Mouse (Mus musculus) hindbrain, embryonic 12.5 days (tissue): ENCODE data around the gene Xpo5. TPM values are rescaled to one million over a fixed set of nuclear protein-coding genes. Genes with fewer than 3 reads are reported as not detected.

ENCODE experiments used
- ATAC-seq: fragments of 200-750 bp; cut with Nextera tagmentation; 2 replicates; pipeline ENCODE4 v1.8.0; 2017; ENCODE audit warnings: moderate TSS enrichment; ENCODE audit not compliant: low FRiP score
- H3K27ac ChIP-seq: fragments of 300-500 bp; sonication (generic); 2 replicates; pipeline ENCODE4 v1.5.1; 2016; ENCODE audit warnings: mild to moderate bottlenecking
- H3K27me3 ChIP-seq: fragments of 300-500 bp; sonication (generic); 2 replicates; pipeline ENCODE4 v1.6.1; 2016; ENCODE audit warnings: mild to moderate bottlenecking
- H3K36me3 ChIP-seq: fragments of 300-500 bp; sonication (generic); 2 replicates; pipeline ENCODE4 v1.6.1; 2016; ENCODE audit warnings: mild to moderate bottlenecking
- H3K4me1 ChIP-seq: fragments of 300-500 bp; sonication (generic); 2 replicates; pipeline ENCODE4 v1.6.1; 2016
- H3K4me2 ChIP-seq: fragments of 300-500 bp; sonication (generic); replicated peaks from 2 replicates; pipeline ENCODE4 v1.6.1; 2016; ENCODE audit warnings: mild to moderate bottlenecking
- H3K4me3 ChIP-seq: fragments of 300-500 bp; sonication (generic); 2 replicates; pipeline ENCODE4 v1.5.1; 2016; ENCODE audit warnings: mild to moderate bottlenecking
- H3K9ac ChIP-seq: fragments of 300-500 bp; sonication (generic); 2 replicates; pipeline ENCODE4 v1.6.1; 2016; ENCODE audit warnings: mild to moderate bottlenecking, moderate library complexity
- H3K9me3 ChIP-seq: fragments of 300-500 bp; sonication (generic); replicated peaks from 2 replicates; pipeline ENCODE4 v1.6.1; 2016; ENCODE audit warnings: mild to moderate bottlenecking
- WGBS: fragments of 180-500 bp; shearing (Covaris S2); methylation state at CpG from one replicate; pipeline ENCODE4 v1.1.7; 2016; 5-methylcytosine and 5-hydroxymethylcytosine counted together
- microRNA counts: library from miRNA; unstranded; fragments of <30 nt; microRNA quantifications from one replicate; lab custom pipeline; 2017
- microRNA-seq: library from miRNA; unstranded; fragments of <30 nt; microRNA quantifications from one replicate; pipeline ENCODE4, GENCODE M21; 2017
- polyA plus RNA-seq: library from polyadenylated mRNA; unstranded; fragments of >200 nt; fragmentation: Nextera tagmentation; extraction: Ambion mirVana; gene quantifications from 2 replicates; pipeline ENCODE4 v1.2.1, GENCODE M21; 2016

The Xpo5 gene
- polyA plus RNA-seq, 1 experiment from 2014 or later = 58.3 TPM

DNA sequence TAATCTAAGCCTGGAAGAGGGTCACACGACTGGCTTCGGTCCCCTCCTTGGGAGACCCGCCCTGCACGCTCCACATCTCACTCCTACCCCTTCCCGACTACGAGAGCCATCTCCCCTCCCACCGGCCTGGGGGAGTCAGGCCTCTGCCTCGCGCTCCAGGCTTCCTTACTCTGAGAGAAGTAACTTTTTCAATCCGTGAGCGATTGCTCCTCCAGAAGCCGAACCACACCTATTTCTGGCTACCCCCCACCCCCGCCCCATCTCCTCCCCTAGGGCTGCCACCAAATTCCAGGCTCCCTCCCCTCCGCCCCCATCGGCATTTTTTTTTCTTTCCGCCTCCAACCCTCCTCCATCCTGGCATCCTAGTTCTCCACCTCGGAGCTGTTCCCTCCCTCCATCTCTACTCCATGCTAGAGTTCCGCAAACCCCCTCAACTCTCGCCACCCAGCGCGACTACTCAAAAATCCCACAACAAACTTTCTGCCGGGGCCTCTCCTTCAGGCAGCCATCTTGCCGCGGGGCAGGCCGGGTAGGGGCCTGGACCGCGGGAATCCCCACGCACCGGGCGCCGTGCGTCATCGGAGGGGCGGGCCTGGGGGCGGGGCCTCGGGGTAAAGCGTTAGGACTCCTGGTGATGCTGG is 80.0 kb downstream of the Xpo5 start, which contains the start of gene Tjap1:
Gene Tjap1 (minus strand): TSS at position 544 of the 641 bp plus-strand sequence.
- under 1% methylated on average over 36 of the region's 37 CpGs for WGBS

DNA sequence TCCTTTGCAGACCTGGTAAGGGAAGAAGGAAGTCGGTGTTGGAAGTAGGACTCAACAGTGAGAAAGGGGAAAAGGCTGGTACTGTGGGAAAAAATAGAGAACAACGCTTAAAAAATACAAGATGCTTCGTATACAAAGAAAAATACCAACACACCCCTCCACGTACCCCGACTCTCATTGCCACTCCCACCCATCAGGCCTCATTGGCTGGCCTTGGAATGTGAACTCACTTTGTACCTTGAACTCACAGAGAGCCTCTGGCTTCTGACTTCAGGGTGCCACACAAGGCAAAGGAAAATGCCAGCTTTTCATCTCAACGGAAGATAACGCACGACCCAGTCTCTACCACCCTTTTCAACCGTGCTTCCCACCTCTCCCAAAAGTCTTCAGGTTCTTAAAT is 80.6 kb downstream of the Xpo5 start:
- Histone ChIP-seq H3K36me3 (peaks cover 17% of the 10 kb centered on the region; the same call in 1 of the 2 replicates), H3K4me3 (peak overlapping the region; percentile 65), H3K9ac (no peak overlapping the region), H3K4me2 (peak overlapping the region; percentile 94), H3K4me1 (peaks cover 24% of the 10 kb centered on the region), H3K9me3 (no peaks in the 10 kb centered on the region), H3K27me3 (no peaks in the 10 kb centered on the region), H3K27ac (0 out of 2 replicates have a peak overlapping the region, but pooled peaks have one; percentile 58)
- ATAC-seq = no peak; the same call in 1 of the 2 replicates
- WGBS = 29% methylated on average over 9 of the region's 9 CpGs

More for the DNA sequence above, 80.0 kb downstream of the Xpo5 start, which contains the start of gene Tjap1:
- H3K9me3 ChIP-seq = no peaks in the 10 kb centered on the region
- no peaks in the 10 kb centered on the region for H3K27me3 ChIP-seq
- peak within 1 kb of the TSS; percentile 94 for H3K4me2 ChIP-seq
- H3K27ac ChIP-seq = peak within 1 kb of the TSS; percentile 58
- H3K36me3 ChIP-seq = peaks cover 19% of the 10 kb centered on the region
- ATAC-seq = peak; percentile 96
- peak within 1 kb of the TSS; percentile 77 for H3K9ac ChIP-seq
- peak within 1 kb of the TSS; percentile 65 for H3K4me3 ChIP-seq
- H3K4me1 ChIP-seq = peaks cover 23% of the 10 kb centered on the region

DNA sequence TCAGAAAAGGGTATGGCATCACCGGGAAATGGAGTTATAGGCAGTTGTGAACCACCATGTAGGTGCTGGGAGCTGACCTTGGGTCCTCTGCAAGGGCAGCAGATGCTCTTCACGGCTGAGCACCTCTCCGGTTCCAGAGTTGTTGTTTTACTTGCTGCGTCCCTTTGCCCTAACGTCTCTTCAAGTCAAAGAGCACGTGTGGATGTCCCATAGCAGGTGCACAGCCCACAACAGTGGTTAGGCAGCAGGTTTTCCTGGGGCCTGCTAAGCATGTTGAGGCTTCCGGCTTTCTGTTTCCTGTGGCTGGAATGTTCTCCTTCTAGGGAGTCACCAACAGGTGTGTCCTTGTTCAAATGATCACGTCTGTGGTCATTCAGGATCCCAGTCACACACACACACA is 81.3 kb downstream of the Xpo5 start:
- Histone ChIP-seq H3K4me2 (no peak overlapping the region), H3K27me3 (no peaks in the 10 kb centered on the region), H3K4me1 (peaks cover 22% of the 10 kb centered on the region), H3K27ac (no peak overlapping the region), H3K9me3 (no peaks in the 10 kb centered on the region), H3K9ac (no peak overlapping the region), H3K4me3 (no peak overlapping the region), H3K36me3 (peaks cover 10% of the 10 kb centered on the region; the same call in 1 of the 2 replicates)
- no peak for ATAC-seq
- WGBS = 86% methylated on average over 8 of the region's 8 CpGs

GRCm38 (mm10) chr17:46284653-46285052 is 82.1 kb downstream of the Xpo5 start:
- H3K27me3 ChIP-seq = no peaks in the 10 kb centered on the region
- H3K4me1 ChIP-seq = peaks cover 22% of the 10 kb centered on the region
- ATAC-seq = no peak
- no peak overlapping the region for H3K4me2 ChIP-seq
- no peaks in the 10 kb centered on the region for H3K9me3 ChIP-seq
- peaks cover 3% of the 10 kb centered on the region; the same call in 1 of the 2 replicates for H3K36me3 ChIP-seq
- H3K27ac ChIP-seq = no peak overlapping the region
- no peak overlapping the region; the same call in 1 of the 2 replicates for H3K9ac ChIP-seq
- H3K4me3 ChIP-seq = no peak overlapping the region
- 48% methylated on average over 7 of the region's 7 CpGs for WGBS

GRCm38 (mm10) chr17:46285407-46285806 is 82.8 kb downstream of the Xpo5 start:
- Histone ChIP-seq H3K4me3 (no peak overlapping the region), H3K27ac (no peak overlapping the region), H3K4me2 (no peak overlapping the region), H3K4me1 (peaks cover 22% of the 10 kb centered on the region), H3K9me3 (no peaks in the 10 kb centered on the region), H3K9ac (no peak overlapping the region), H3K36me3 (no peaks in the 10 kb centered on the region), H3K27me3 (no peaks in the 10 kb centered on the region)
- WGBS = 71% methylated on average over 6 of the region's 6 CpGs
- no peak for ATAC-seq

DNA sequence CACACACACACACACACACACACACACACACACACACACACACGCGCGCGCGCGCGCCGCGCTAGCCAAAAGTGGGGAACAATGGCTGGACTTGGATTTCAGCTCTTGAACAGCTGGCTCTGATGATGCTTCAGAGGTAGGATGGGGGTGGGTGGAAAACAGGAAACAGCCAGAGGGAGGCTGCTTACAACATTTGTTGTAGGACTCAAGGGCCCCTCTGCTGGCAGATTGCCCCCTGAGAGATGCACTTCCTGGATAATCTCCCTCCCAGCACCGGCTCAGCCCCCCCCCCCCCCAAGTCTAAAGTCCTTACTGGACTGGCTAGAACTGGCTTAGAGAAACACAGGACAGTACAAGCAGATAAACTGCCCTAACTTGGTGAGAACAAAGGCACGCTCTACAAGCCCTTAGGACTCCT is 85.1 kb downstream of the Xpo5 start:
- Histone ChIP-seq H3K4me3 (no peak overlapping the region), H3K9ac (no peak overlapping the region; the same call in 1 of the 2 replicates), H3K36me3 (no peaks in the 10 kb centered on the region), H3K27ac (no peak overlapping the region; the same call in 1 of the 2 replicates), H3K9me3 (no peaks in the 10 kb centered on the region), H3K4me2 (0 out of 2 replicates have a peak overlapping the region, but pooled peaks have one; percentile 17), H3K27me3 (0 out of 2 replicates have a peak, but pooled peaks cover 7% of the 10 kb centered on the region), H3K4me1 (peaks cover 7% of the 10 kb centered on the region; the same call in 1 of the 2 replicates)
- 77% methylated on average over 11 of the region's 11 CpGs for WGBS
- ATAC-seq = no peak

MicroRNAs within 50 kb of the gene (microRNA counts, 519-probe panel; counts per million panel counts)
- 470 counts per million, percentile 58 among the panel's probes with 10 or more counts for microRNA mmu-miR-693-3p (lab: Ali Mortazavi, UCI)
- microRNA mmu-miR-693-5p (lab: Ali Mortazavi, UCI) = 470 counts per million, percentile 58 among the panel's probes with 10 or more counts

Small RNAs within 50 kb of the gene (microRNA-seq; reads per million reads assigned to microRNA genes)
- 0.81 reads per million for gene Mir693

Other genes with a start within 250 kb of the Xpo5 start
- gene Vegfa, start 170.4 kb upstream of the Xpo5 start, polyA plus RNA-seq = 4.0 and 4.7 TPM in 2 replicates
- gene Mrps18a, start 91.8 kb upstream of the Xpo5 start, polyA plus RNA-seq = 120 and 130 TPM in 2 replicates
- gene Rsph9, start 58.6 kb upstream of the Xpo5 start, polyA plus RNA-seq = 20.3 and 21.5 TPM in 2 replicates
- 27.6 and 30.6 TPM in 2 replicates for gene Mad2l1bp, start 49.2 kb upstream of the Xpo5 start, polyA plus RNA-seq
- gene Gtpbp2, start 41.8 kb upstream of the Xpo5 start, polyA plus RNA-seq = 49.3 and 54.1 TPM in 2 replicates
- 12.4 and 14.0 TPM in 2 replicates for gene Polh, start 137 bp upstream of the Xpo5 start, polyA plus RNA-seq
- 76.1 and 91.8 TPM in 2 replicates for gene Polr1c, start 45.3 kb downstream of the Xpo5 start, polyA plus RNA-seq
- 77.2 and 83.8 TPM in 2 replicates for gene Yipf3, start 45.3 kb downstream of the Xpo5 start, polyA plus RNA-seq
- 3.9 and 4.1 TPM in 2 replicates for gene Lrrc73, start 50.7 kb downstream of the Xpo5 start, polyA plus RNA-seq
- 50.0 and 54.1 TPM in 2 replicates for gene Tjap1, start 80.2 kb downstream of the Xpo5 start, polyA plus RNA-seq
- gene Dlk2, start 94.6 kb downstream of the Xpo5 start, polyA plus RNA-seq = 2.9 and 3.1 TPM in 2 replicates
- gene Abcc10, start 125.6 kb downstream of the Xpo5 start, polyA plus RNA-seq = 9.7 and 10.8 TPM in 2 replicates
- 24.4 and 25.3 TPM in 2 replicates for gene Zfp318, start 180.9 kb downstream of the Xpo5 start, polyA plus RNA-seq
- 0.57 and 0.95 TPM in 2 replicates for gene Crip3, start 226.1 kb downstream of the Xpo5 start, polyA plus RNA-seq
- gene Slc22a7, start 235.7 kb downstream of the Xpo5 start, polyA plus RNA-seq = not detected in 2 replicates